Mouse (Mus musculus) midbrain, embryonic 11.5 days (tissue): ENCODE measurements around the gene BC052040. TPM values are rescaled to one million over a fixed set of nuclear protein-coding genes. Genes with fewer than 3 reads are reported as not detected.

ENCODE experiments used
- ATAC-seq: fragments of 200-750 bp; cut with Nextera tagmentation; 2 replicates; pipeline ENCODE4 v1.8.0; 2017; ENCODE audit warnings: moderate TSS enrichment, moderate library complexity; ENCODE audit not compliant: low FRiP score
- DNase-seq: peaks from one replicate; pipeline ENCODE4 v3.0.0; 2015; ENCODE audit warnings: low spot score; ENCODE audit errors: missing footprints
- H3K27ac ChIP-seq: fragments of 300-500 bp; sonication (generic); 2 replicates; pipeline ENCODE4 v1.5.1; 2014; ENCODE audit warnings: low read depth, low read length
- H3K27me3 ChIP-seq: fragments of 300-500 bp; sonication (generic); 2 replicates; pipeline ENCODE4 v1.6.1; 2014; ENCODE audit warnings: mild to moderate bottlenecking, low read length, moderate library complexity, mixed read lengths; ENCODE audit not compliant: control insufficient read depth, insufficient read depth
- H3K36me3 ChIP-seq: fragments of 300-500 bp; sonication (generic); 2 replicates; pipeline ENCODE4 v1.6.1; 2014; ENCODE audit warnings: mild to moderate bottlenecking, low read length, moderate library complexity, mixed read lengths; ENCODE audit not compliant: control insufficient read depth, insufficient read depth
- H3K4me1 ChIP-seq: fragments of 300-500 bp; sonication (generic); 2 replicates; pipeline ENCODE4 v1.6.1; 2014; ENCODE audit warnings: low read length; ENCODE audit not compliant: control insufficient read depth, insufficient read depth
- H3K4me2 ChIP-seq: fragments of 300-500 bp; sonication (generic); 2 replicates; pipeline ENCODE4 v1.6.1; 2014; ENCODE audit warnings: mild to moderate bottlenecking, moderate library complexity
- H3K4me3 ChIP-seq: fragments of 300-500 bp; sonication (generic); 2 replicates; pipeline ENCODE4 v1.5.1; 2014; ENCODE audit warnings: low read depth, low read length
- H3K9ac ChIP-seq: fragments of 300-500 bp; sonication (generic); 2 replicates; pipeline ENCODE4 v1.6.1; 2014; ENCODE audit warnings: low read length
- H3K9me3 ChIP-seq: fragments of 300-500 bp; sonication (generic); 2 replicates; pipeline ENCODE4 v1.6.1; 2016; ENCODE audit warnings: low read length; ENCODE audit not compliant: control insufficient read depth
- WGBS: fragments of 180-500 bp; shearing (Covaris S2); extraction: QIAGEN DNeasy Blood & Tissue Kit; methylation state at CpG from one replicate; pipeline ENCODE4 v1.1.7; 2014; 5-methylcytosine and 5-hydroxymethylcytosine counted together
- polyA plus RNA-seq: library from polyadenylated mRNA; unstranded; fragments of >200 nt; fragmentation: Nextera tagmentation; extraction: Ambion mirVana; gene quantifications from 2 replicates; pipeline ENCODE4 v1.2.1, GENCODE M21; 2014

BC052040 gene
- polyA plus RNA-seq, 1 experiment from 2014 or later, result 19.6 TPM

DNA sequence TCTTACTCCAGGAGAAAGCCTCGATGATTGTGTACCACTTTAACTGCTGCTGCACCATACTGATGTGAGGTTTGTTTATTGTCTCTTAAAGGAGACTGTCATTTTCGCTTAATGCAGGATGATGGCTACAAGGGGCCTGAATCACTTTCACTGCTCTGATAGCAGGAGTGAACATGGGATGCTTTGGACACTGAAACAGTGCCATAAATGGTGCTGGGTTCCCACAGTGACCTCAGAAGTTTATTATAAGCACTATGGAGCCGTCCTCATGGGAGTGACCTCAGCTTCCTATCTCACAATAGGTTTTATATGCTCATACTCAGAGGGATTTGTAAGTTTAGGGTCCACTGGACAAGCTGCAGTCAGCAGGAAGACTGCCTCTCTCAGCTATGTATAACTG, 149.7 kb downstream of the BC052040 start:
- no peak overlapping the region for H3K27ac ChIP-seq

DNA sequence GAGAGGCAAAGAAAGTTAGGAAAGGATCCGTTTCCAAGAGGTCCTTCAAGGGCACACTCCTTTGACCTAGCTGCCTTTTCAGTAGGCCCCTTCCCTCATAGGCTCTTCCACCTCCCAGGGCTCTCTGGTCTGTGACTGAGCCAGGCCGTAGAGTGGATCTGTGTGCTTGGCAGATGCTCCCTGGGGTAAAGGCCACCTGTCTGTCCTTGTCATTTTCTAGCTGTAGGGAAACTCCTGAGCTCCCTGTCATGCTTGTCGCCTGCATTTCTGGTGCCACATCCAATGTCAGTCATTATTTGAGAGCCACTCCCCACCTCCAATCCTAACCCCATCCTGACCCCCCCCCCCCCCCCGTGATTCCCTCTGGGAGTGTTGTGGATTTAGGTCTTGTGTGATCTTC, 151.1 kb downstream of the BC052040 start:
- 90% methylated on average over 4 of the region's 4 CpGs for WGBS
- H3K27ac ChIP-seq, result no peak overlapping the region

More for the DNA sequence above, 149.7 kb downstream of the BC052040 start:
- WGBS, result 84% methylated on average over 3 of the region's 3 CpGs
- no peak overlapping the region for H3K4me3 ChIP-seq
- no peak overlapping the region for H3K4me2 ChIP-seq
- no peaks in the 10 kb centered on the region for H3K9me3 ChIP-seq
- no peaks in the 10 kb centered on the region for H3K27me3 ChIP-seq
- DNase-seq, result no peak
- no peak overlapping the region for H3K9ac ChIP-seq
- no peak for ATAC-seq
- H3K4me1 ChIP-seq, result no peaks in the 10 kb centered on the region
- H3K36me3 ChIP-seq, result no peaks in the 10 kb centered on the region

DNA sequence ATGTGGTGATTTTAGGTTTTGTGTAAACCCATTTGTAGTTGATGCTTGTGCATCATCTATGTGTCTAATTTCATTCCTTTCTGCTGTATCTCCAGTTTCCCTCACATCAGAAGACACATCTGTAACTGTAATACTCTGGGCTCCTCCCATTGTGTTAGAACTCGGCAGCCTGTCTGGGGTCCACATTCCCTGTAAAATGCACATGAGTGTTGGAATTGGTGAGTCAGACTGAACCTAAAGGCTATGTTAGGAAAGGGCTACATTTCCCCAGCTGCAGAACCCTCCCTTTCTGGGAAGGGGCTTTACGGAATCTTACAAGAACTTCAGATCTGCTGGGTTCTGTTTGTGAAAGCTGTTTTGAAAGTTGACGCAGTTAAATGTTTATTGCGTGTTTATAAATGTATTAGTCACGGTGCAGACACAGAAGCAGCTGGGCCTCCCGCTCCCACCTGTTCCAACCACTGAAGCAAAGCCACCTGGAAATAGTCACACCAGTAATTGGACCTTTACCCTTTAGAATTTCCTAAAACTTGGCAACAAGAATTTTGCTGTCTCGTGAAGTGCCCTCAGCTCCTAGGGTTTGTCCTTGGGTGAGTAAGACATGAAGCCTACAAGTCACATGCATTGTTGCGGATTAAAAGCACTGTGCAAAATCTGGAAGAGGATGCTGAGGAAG, 151.6 kb downstream of the BC052040 start:
- Histone ChIP-seq H3K27me3 (no peaks in the 10 kb centered on the region), H3K27ac (no peak overlapping the region), H3K4me1 (no peaks in the 10 kb centered on the region), H3K4me3 (no peak overlapping the region), H3K36me3 (no peaks in the 10 kb centered on the region), H3K9me3 (no peaks in the 10 kb centered on the region), H3K9ac (no peak overlapping the region), H3K4me2 (no peak overlapping the region)
- ATAC-seq (no peak), DNase-seq (no peak)
- 91% methylated on average over 8 of the region's 8 CpGs for WGBS

More for the DNA sequence above, 151.1 kb downstream of the BC052040 start:
- DNase-seq (no peak), ATAC-seq (no peak)
- no peaks in the 10 kb centered on the region for H3K27me3 ChIP-seq
- no peaks in the 10 kb centered on the region for H3K9me3 ChIP-seq
- no peak overlapping the region for H3K4me3 ChIP-seq
- no peaks in the 10 kb centered on the region for H3K36me3 ChIP-seq
- H3K4me2 ChIP-seq, result no peak overlapping the region
- no peaks in the 10 kb centered on the region for H3K4me1 ChIP-seq
- no peak overlapping the region for H3K9ac ChIP-seq

DNA sequence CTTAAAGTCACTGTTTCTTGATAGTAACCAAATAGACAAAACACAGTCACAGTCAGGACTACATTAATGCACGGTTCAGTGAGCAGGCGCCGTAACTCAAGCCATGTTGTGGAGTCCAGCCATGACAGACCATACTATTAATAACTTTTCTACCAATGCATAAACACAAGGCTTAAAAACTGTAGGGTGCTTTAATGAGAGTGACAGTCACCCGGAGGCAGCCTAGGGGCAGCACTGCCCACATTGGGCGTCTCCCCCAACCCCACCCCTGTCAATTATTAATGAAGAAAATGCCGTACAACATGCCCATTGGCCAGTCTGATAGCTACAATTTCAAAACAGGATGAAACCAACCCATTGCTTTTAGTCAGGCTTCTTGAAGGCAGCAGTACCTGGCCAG, 153.3 kb downstream of the BC052040 start:
- H3K4me3 ChIP-seq, result no peak overlapping the region
- no peak overlapping the region for H3K9ac ChIP-seq
- H3K4me1 ChIP-seq, result no peaks in the 10 kb centered on the region
- no peaks in the 10 kb centered on the region for H3K9me3 ChIP-seq
- H3K4me2 ChIP-seq, result no peak overlapping the region
- H3K36me3 ChIP-seq, result no peaks in the 10 kb centered on the region
- H3K27me3 ChIP-seq, result no peaks in the 10 kb centered on the region
- DNase-seq, result no peak
- no peak for ATAC-seq
- WGBS, result 92% methylated on average over 6 of the region's 6 CpGs
- no peak overlapping the region for H3K27ac ChIP-seq

DNA sequence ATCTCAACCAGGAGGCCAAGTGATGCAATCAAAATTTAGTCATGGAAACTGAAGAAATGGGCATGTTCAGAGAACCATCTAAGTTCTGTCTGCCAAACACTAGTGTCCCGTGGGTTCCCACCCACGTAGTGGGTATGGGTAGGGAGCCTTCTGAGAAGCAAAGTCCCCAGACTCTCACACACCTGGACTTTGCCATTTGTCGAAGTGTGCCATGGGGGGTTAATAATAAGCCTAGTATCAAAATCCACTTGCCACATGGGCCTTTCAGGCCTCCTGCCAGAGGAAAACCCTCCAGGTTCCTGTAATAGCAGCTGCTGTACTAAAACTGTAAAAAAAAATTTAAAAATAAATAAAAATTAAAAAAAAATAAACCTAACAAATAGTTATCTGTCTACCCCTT, 154.9 kb downstream of the BC052040 start:
- Histone ChIP-seq H3K9me3 (no peaks in the 10 kb centered on the region), H3K4me1 (no peaks in the 10 kb centered on the region), H3K36me3 (no peaks in the 10 kb centered on the region), H3K27ac (no peak overlapping the region), H3K27me3 (no peaks in the 10 kb centered on the region), H3K4me2 (no peak overlapping the region), H3K4me3 (no peak overlapping the region), H3K9ac (no peak overlapping the region)
- DNase-seq (peak; percentile 1), ATAC-seq (no peak)
- WGBS, result 95% methylated on average over 3 of the region's 3 CpGs

DNA sequence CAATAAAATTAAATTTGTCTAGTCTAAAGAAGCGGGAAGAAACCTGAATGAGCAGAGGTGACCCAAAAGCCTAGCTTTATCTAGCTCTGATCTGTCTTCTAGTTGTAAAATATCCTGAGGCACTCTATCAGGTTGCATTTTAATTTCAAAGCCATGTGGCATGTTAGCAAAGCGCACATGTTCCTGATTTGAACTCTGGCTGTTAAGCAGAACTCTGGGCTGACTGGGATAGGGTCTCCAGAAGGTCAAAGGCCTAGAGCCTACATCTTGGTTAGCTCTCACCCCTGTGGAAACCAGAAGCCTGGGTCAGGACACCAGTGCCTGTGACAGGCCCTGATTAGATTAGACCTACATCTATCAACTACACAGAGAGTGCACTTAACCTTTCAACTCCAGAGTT, 156.4 kb downstream of the BC052040 start:
- H3K27ac ChIP-seq, result no peak overlapping the region
- H3K9ac ChIP-seq, result no peak overlapping the region
- ATAC-seq, result no peak
- no peaks in the 10 kb centered on the region for H3K27me3 ChIP-seq
- no peak for DNase-seq
- no peak overlapping the region for H3K4me3 ChIP-seq
- no peaks in the 10 kb centered on the region for H3K36me3 ChIP-seq
- no peak overlapping the region for H3K4me2 ChIP-seq
- H3K4me1 ChIP-seq, result no peaks in the 10 kb centered on the region
- no peaks in the 10 kb centered on the region for H3K9me3 ChIP-seq
- 86% methylated on average over 2 of the region's 2 CpGs for WGBS

DNA sequence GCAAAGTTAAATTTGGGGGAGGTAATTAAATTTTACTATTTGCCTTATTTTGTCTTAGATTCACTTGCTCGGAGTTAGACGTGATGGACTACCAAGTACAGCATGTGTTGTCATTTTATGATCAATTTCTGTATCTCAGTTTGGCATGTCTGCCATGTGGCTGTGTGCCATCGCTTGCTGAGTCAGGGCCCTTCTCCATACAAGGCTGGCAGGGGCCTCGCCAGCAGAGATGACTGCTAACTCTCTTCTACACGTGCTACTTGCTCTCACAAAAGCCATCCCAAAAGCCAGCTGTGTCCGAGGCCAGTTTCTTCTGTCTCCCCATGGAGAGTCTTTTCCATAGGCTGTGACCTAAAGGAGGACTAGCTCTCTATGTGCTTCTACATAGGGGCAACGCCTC, 160.5 kb downstream of the BC052040 start:
- Histone ChIP-seq H3K27me3 (no peaks in the 10 kb centered on the region), H3K27ac (no peak overlapping the region), H3K4me1 (no peaks in the 10 kb centered on the region), H3K36me3 (no peaks in the 10 kb centered on the region), H3K9ac (no peak overlapping the region), H3K4me2 (no peak overlapping the region), H3K4me3 (no peak overlapping the region), H3K9me3 (no peaks in the 10 kb centered on the region)
- peak; percentile 64 for DNase-seq
- no peak for ATAC-seq
- WGBS, result 94% methylated on average over 7 of the region's 7 CpGs

DNA sequence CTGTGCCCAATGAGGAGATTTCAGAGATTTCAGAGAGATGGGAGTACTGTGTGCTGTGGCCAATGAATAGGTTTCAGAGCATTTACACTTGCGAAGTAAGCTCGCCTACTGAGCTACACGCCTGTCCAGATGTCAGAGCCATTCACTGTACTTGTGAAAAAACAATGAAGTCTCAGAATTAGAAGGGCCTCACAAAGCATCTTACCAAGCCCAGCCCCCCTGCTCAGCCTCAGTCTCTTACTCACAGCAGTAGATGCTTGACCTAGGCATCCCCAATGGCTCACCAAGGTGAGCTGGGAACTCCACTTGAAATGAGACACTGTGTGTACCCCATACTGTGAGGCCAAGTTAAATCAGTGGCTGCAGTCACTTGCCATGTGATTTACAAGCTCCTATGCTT, 166.1 kb downstream of the BC052040 start:
- ATAC-seq, result no peak
- 86% methylated on average over 3 of the region's 3 CpGs for WGBS
- no peaks in the 10 kb centered on the region for H3K9me3 ChIP-seq
- no peak overlapping the region for H3K4me3 ChIP-seq
- H3K27ac ChIP-seq, result no peak overlapping the region
- DNase-seq, result no peak
- H3K4me2 ChIP-seq, result no peak overlapping the region
- H3K4me1 ChIP-seq, result no peaks in the 10 kb centered on the region
- H3K36me3 ChIP-seq, result no peaks in the 10 kb centered on the region
- no peaks in the 10 kb centered on the region for H3K27me3 ChIP-seq
- H3K9ac ChIP-seq, result no peak overlapping the region

DNA sequence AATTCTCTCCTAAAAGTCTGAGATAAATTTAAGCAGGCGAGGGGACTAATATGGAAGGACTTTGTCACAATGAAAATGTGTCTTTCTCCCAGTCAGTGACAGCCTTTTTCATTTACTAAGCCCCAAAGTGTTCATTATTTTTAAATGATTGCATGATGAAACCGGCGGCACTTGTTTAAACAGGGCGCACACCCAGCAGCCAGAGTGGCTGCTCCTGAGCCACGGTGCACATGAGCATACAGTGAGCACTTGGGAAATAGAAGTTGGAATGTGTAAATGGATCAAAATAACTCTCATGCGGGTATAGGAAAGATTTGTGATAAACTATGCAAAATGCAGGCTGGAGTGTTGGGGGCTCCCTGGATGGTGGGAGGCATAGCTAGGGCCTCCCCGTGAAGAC, 169.7 kb downstream of the BC052040 start:
- H3K27ac ChIP-seq, result no peak overlapping the region
- no peak overlapping the region for H3K4me3 ChIP-seq
- 88% methylated on average over 7 of the region's 7 CpGs for WGBS
- no peaks in the 10 kb centered on the region for H3K4me1 ChIP-seq
- ATAC-seq, result no peak
- no peaks in the 10 kb centered on the region for H3K9me3 ChIP-seq
- DNase-seq, result peak; percentile 4
- H3K36me3 ChIP-seq, result no peaks in the 10 kb centered on the region
- no peak overlapping the region for H3K9ac ChIP-seq
- no peak overlapping the region for H3K4me2 ChIP-seq
- no peaks in the 10 kb centered on the region for H3K27me3 ChIP-seq
